Mouse (Mus musculus): ENCODE results near the gene Zfp704. TPM values are rescaled to one million over a fixed set of nuclear protein-coding genes. Genes with fewer than 3 reads are reported as not detected.

The Zfp704 gene
- polyA plus RNA-seq (2012; fragmentation: generic; extraction: Trizol): 1.7 TPM
- long read RNA-seq, experiment 1, partial matches to known transcripts: 3 of 7 reads
- long read RNA-seq, experiment 1, other reads (novel, unspliced or antisense): 4 of 7 reads
- long read RNA-seq, experiment 2: 0 reads

DNA sequence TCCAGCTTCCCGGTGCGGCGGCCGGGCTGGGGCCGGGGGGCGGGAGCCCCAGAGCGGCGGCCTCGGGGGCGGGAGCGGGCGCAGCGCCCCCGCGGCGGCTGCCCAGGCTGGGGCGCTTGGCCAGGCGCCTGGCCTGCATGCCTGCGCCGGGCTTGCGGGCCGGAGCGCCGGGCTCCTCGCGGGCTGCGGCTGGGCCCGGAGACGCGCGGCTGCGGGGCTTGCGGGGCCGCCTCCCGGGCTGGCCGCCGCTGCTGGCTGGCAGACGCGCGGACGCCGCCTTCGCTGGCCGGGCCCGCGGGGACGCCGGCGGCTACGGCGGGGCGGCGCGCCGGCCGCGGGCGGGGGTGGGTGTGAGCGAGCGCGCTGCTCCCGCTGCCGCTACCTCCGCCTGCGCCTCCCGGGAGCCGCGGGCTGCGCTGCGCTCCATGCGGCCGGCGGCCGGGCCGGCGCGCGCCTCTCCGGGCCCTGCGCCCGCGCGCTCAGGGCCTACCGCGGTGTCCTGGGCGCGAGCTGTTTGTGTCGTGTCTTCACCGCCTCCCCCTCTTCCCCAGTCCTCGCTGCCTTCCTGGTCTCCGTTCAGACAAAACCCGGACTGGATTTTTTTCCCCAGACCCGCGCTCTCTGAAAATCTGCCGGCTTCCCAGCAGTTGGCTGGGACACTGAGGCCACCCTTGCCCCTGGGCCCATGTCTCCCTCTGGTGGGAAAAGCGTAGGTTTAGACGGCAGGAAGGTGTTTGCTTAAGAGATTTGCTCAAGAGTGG lies at the start of gene Zfp704:
Gene Zfp704 (minus strand): TSS at position 505 of the 761 bp plus-strand sequence.
- Histone ChIP-seq H3K79me3 (ENCODE audit: low read depth) (no peaks in the 10 kb centered on the region), H3ac (ENCODE audit: control insufficient read depth, insufficient read length, low read depth) (peak within 1 kb of the TSS; percentile 91), H3K4me3 (ENCODE audit: insufficient read depth, poor library complexity, severe bottlenecking) (peak within 1 kb of the TSS; percentile 28), H3K27me3 (ENCODE audit: control insufficient read depth, insufficient read depth, insufficient read length) (no peaks in the 10 kb centered on the region), H3K79me2 (ENCODE audit: control insufficient read depth, insufficient read depth) (no peaks in the 10 kb centered on the region), H3K36me3 (ENCODE audit: control insufficient read depth, insufficient read depth) (no peaks in the 10 kb centered on the region)
- TF ChIP-seq MAX (IDR thresholded peaks at IDR 0.05) (peak; percentile 27), CTCF (IDR thresholded peaks at IDR 0.05; ENCODE audit: control insufficient read depth, insufficient read depth, insufficient read length) (no peak)

DNA sequence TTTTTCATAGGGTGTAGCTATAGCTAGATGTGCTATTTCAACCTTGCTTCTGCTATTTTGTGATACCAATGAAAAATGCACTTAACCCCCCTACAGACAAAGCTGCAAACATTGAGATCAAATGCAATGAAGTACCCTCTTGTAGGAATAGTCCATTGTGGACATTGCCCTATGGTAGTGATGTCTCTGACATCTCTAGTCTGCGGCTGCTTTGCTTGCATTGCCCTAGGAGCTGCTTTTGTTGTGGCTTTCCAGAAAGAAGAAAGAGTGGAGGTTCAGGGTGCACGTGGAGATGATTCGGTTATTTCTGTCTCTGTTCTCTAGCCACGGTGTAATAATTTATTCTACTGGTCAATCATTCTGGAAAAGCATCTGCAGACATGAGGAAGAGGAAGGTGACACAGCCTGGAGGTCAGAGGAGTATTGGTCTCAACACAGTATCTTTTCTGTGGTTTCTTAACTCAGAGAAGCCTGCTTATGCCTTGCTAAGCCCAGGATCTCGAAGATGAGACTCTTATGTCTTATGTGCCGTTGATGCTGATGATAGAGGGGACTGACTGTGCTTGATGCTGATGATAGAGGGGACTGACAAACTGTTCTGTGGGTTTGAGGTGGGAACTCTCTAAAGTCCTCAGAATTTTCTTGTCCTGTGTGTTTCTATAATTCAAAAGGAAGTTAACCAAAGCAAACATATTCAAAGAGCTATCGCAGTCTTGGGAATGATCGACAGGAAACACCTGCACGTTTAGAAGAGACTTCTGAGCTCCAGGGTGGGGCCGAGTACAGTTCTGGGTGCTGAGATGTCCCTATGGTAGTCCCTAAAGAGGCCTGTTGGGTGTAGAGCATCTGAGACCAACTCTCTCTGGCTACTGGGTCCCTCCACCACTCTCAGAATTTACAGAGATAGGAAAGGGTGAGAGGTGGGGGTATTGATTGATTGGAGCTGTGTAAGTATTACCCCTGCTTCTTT lies 23.4 kb upstream of the Zfp704 start:
- Histone ChIP-seq H3K4me3 (ENCODE audit: insufficient read depth, poor library complexity, severe bottlenecking) (no peak overlapping the region), H3K79me2 (ENCODE audit: control insufficient read depth, insufficient read depth) (no peaks in the 10 kb centered on the region), H3K79me3 (ENCODE audit: low read depth) (no peaks in the 10 kb centered on the region), H3ac (ENCODE audit: control insufficient read depth, insufficient read length, low read depth) (no peak overlapping the region), H3K36me3 (ENCODE audit: control insufficient read depth, insufficient read depth) (no peaks in the 10 kb centered on the region), H3K27me3 (ENCODE audit: control insufficient read depth, insufficient read depth, insufficient read length) (peaks cover 33% of the 10 kb centered on the region)
- TF ChIP-seq USF1 (IDR thresholded peaks at IDR 0.05; ENCODE audit: low read depth) (no peak), MYOG (IDR thresholded peaks at IDR 0.05; ENCODE audit: control insufficient read depth, extremely low read depth, insufficient read length) (no peak), CEBPB (IDR thresholded peaks at IDR 0.05; ENCODE audit: low read depth) (no peak), MAX (IDR thresholded peaks at IDR 0.05) (no peak), MYOD1 (IDR thresholded peaks at IDR 0.05; ENCODE audit: control insufficient read depth, insufficient read length, low read depth) (no peak), CTCF (IDR thresholded peaks at IDR 0.05; ENCODE audit: control insufficient read depth, insufficient read depth, insufficient read length) (no peak), FOSL1 (IDR thresholded peaks at IDR 0.05; ENCODE audit: insufficient read depth, low read length, poor library complexity, severe bottlenecking) (no peak)

DNA sequence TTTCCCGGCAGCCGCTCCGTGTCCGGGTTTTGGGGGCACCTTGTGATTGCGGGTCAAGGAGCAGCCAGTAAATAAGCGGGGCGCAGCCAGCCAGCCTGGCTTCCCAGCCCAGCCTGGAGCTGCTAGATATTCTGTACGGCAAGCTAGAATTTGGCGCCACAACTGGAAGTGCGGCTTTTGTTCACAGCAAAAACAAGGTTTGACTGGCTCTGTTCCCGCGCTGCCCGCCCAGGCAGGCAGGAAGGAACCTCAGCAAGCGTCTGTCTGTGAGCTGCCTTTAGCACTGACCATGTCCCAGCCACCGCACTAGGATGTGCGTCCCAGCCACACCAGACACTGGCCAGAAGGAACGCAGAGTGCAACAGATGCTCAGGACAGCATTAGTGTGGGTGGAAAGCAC lies 20.1 kb upstream of the Zfp704 start:
- H3K36me3 ChIP-seq (ENCODE audit: control insufficient read depth, insufficient read depth): no peaks in the 10 kb centered on the region
- TF ChIP-seq MAX (IDR thresholded peaks at IDR 0.05) (no peak), USF1 (IDR thresholded peaks at IDR 0.05; ENCODE audit: low read depth) (no peak), CEBPB (IDR thresholded peaks at IDR 0.05; ENCODE audit: low read depth) (no peak), MYOD1 (IDR thresholded peaks at IDR 0.05; ENCODE audit: control insufficient read depth, insufficient read length, low read depth) (no peak), CTCF (IDR thresholded peaks at IDR 0.05; ENCODE audit: control insufficient read depth, insufficient read depth, insufficient read length) (no peak), MYOG (IDR thresholded peaks at IDR 0.05; ENCODE audit: control insufficient read depth, extremely low read depth, insufficient read length) (no peak)
- no peak overlapping the region for H3K4me3 ChIP-seq (ENCODE audit: insufficient read depth, poor library complexity, severe bottlenecking)
- no peaks in the 10 kb centered on the region for H3K79me3 ChIP-seq (ENCODE audit: low read depth)
- H3K79me2 ChIP-seq (ENCODE audit: control insufficient read depth, insufficient read depth): no peaks in the 10 kb centered on the region
- peaks cover 36% of the 10 kb centered on the region for H3K27me3 ChIP-seq (ENCODE audit: control insufficient read depth, insufficient read depth, insufficient read length)
- H3ac ChIP-seq (ENCODE audit: control insufficient read depth, insufficient read length, low read depth): no peak overlapping the region

DNA sequence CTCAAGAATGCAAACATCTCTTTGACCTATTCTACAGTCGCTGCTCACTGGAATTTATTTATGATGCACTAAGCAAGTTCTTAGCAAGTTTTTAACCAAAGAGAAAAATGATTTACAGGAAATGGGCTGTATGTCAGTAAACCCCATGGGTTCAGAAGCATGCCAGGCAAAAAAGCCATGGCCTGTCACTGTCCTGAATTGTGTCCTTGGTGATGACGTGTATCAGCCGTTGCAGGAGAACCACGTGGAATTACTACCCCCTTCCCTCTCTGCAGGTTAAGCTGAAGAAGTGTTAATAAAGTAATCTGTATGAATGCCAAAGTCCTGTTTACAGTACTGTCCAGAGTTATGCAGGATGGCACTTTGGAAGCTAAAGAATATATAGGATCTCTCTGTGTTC lies 18.2 kb upstream of the Zfp704 start:
- H3K4me3 ChIP-seq (ENCODE audit: insufficient read depth, poor library complexity, severe bottlenecking): no peak overlapping the region
- H3K79me3 ChIP-seq (ENCODE audit: low read depth): no peaks in the 10 kb centered on the region
- TF ChIP-seq FOSL1 (IDR thresholded peaks at IDR 0.05; ENCODE audit: insufficient read depth, low read length, poor library complexity, severe bottlenecking) (no peak), MYOD1 (IDR thresholded peaks at IDR 0.05; ENCODE audit: control insufficient read depth, insufficient read length, low read depth) (no peak), CTCF (IDR thresholded peaks at IDR 0.05; ENCODE audit: control insufficient read depth, insufficient read depth, insufficient read length) (no peak), MAX (IDR thresholded peaks at IDR 0.05) (no peak), CEBPB (IDR thresholded peaks at IDR 0.05; ENCODE audit: low read depth) (no peak), USF1 (IDR thresholded peaks at IDR 0.05; ENCODE audit: low read depth) (no peak), MYOG (IDR thresholded peaks at IDR 0.05; ENCODE audit: control insufficient read depth, extremely low read depth, insufficient read length) (no peak)
- H3K79me2 ChIP-seq (ENCODE audit: control insufficient read depth, insufficient read depth): no peaks in the 10 kb centered on the region
- no peak overlapping the region for H3ac ChIP-seq (ENCODE audit: control insufficient read depth, insufficient read length, low read depth)
- H3K27me3 ChIP-seq (ENCODE audit: control insufficient read depth, insufficient read depth, insufficient read length): peaks cover 34% of the 10 kb centered on the region
- no peaks in the 10 kb centered on the region for H3K36me3 ChIP-seq (ENCODE audit: control insufficient read depth, insufficient read depth)

DNA sequence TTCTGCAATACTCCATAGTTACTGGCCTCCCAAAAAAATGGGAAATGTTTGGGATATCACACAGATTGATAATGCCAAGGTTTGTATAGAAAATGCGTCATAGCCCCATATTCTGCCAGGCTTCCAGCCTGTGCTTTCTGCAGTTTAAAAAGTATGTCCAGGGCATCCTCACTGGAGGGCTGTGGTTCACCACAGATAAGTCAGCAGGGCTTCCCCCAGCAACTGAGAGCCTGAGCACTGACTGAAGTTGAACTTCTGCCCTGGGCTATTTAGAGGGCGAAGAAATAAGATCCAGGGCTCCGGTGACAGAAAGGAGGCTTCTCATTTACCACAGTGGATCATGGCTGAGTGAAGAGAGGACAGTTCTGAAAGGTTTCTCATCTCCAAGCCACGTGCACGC lies 16.3 kb upstream of the Zfp704 start:
- H3K27me3 ChIP-seq (ENCODE audit: control insufficient read depth, insufficient read depth, insufficient read length): peaks cover 24% of the 10 kb centered on the region
- no peaks in the 10 kb centered on the region for H3K79me2 ChIP-seq (ENCODE audit: control insufficient read depth, insufficient read depth)
- H3K79me3 ChIP-seq (ENCODE audit: low read depth): no peaks in the 10 kb centered on the region
- no peaks in the 10 kb centered on the region for H3K36me3 ChIP-seq (ENCODE audit: control insufficient read depth, insufficient read depth)
- no peak overlapping the region for H3ac ChIP-seq (ENCODE audit: control insufficient read depth, insufficient read length, low read depth)
- TF ChIP-seq FOSL1 (IDR thresholded peaks at IDR 0.05; ENCODE audit: insufficient read depth, low read length, poor library complexity, severe bottlenecking) (no peak), MYOD1 (IDR thresholded peaks at IDR 0.05; ENCODE audit: control insufficient read depth, insufficient read length, low read depth) (no peak), CEBPB (IDR thresholded peaks at IDR 0.05; ENCODE audit: low read depth) (no peak), MYOG (IDR thresholded peaks at IDR 0.05; ENCODE audit: control insufficient read depth, extremely low read depth, insufficient read length) (no peak), MAX (IDR thresholded peaks at IDR 0.05) (no peak), CTCF (IDR thresholded peaks at IDR 0.05; ENCODE audit: control insufficient read depth, insufficient read depth, insufficient read length) (no peak), USF1 (IDR thresholded peaks at IDR 0.05; ENCODE audit: low read depth) (no peak)
- H3K4me3 ChIP-seq (ENCODE audit: insufficient read depth, poor library complexity, severe bottlenecking): no peak overlapping the region

Measured in C2C12 (cell line).